Mouse (Mus musculus): ENCODE data around the gene Abl2. TPM values are rescaled to one million over a fixed set of nuclear protein-coding genes. Genes with fewer than 3 reads are reported as not detected.

Abl2 gene
- polyA plus RNA-seq, 1 experiment from 2014 or later, result 5.8 TPM

- H3K4me1 ChIP-seq, result no peaks in the 10 kb centered on the region
- 88% methylated on average over 5 of the region's 5 CpGs for WGBS
- no peaks in the 10 kb centered on the region for H3K27me3 ChIP-seq
- H3K4me2 ChIP-seq, result no peak overlapping the region
- H3K9me3 ChIP-seq (replicated peaks), result no peaks in the 10 kb centered on the region
- H3K36me3 ChIP-seq (ENCODE audit: poor library complexity, severe bottlenecking), result 0 out of 2 replicates have a peak, but pooled peaks cover 4% of the 10 kb centered on the region
- H3K27ac ChIP-seq, result no peak overlapping the region
- no peak for ATAC-seq
- no peak overlapping the region for H3K9ac ChIP-seq
- H3K4me3 ChIP-seq, result no peak overlapping the region
Observed at GRCm38 (mm10) chr1:156593267-156593666, 34.7 kb downstream of the Abl2 start.

- Histone ChIP-seq H3K9me3 (replicated peaks) (no peaks in the 10 kb centered on the region), H3K36me3 (ENCODE audit: poor library complexity, severe bottlenecking) (no peaks in the 10 kb centered on the region), H3K4me3 (no peak overlapping the region), H3K27me3 (no peaks in the 10 kb centered on the region), H3K9ac (no peak overlapping the region), H3K4me1 (no peaks in the 10 kb centered on the region), H3K4me2 (no peak overlapping the region), H3K27ac (no peak overlapping the region)
- 90% methylated on average over 4 of the region's 4 CpGs for WGBS
- ATAC-seq, result no peak
Observed at GRCm38 (mm10) chr1:156597089-156597488, 38.5 kb downstream of the Abl2 start.

GRCm38 (mm10) chr1:156602545-156602944, 44.0 kb downstream of the Abl2 start:
- no peak overlapping the region for H3K9ac ChIP-seq
- H3K27ac ChIP-seq, result no peak overlapping the region
- H3K4me2 ChIP-seq, result no peak overlapping the region
- H3K36me3 ChIP-seq (ENCODE audit: poor library complexity, severe bottlenecking), result no peaks in the 10 kb centered on the region
- H3K27me3 ChIP-seq, result no peaks in the 10 kb centered on the region
- ATAC-seq, result no peak
- H3K4me3 ChIP-seq, result no peak overlapping the region
- WGBS, result 81% methylated on average over 3 of the region's 3 CpGs
- H3K4me1 ChIP-seq, result 0 out of 2 replicates have a peak, but pooled peaks cover 4% of the 10 kb centered on the region
- no peaks in the 10 kb centered on the region for H3K9me3 ChIP-seq (replicated peaks)

GRCm38 (mm10) chr1:156605094-156605866, 46.7 kb downstream of the Abl2 start:
- no peak; the same call in 1 of the 2 replicates for ATAC-seq
- Histone ChIP-seq H3K9me3 (replicated peaks) (no peaks in the 10 kb centered on the region), H3K27me3 (no peaks in the 10 kb centered on the region), H3K4me3 (no peak overlapping the region), H3K4me1 (peaks cover 9% of the 10 kb centered on the region; the same call in 1 of the 2 replicates), H3K36me3 (ENCODE audit: poor library complexity, severe bottlenecking) (no peaks in the 10 kb centered on the region), H3K9ac (no peak overlapping the region), H3K27ac (no peak overlapping the region; the same call in 1 of the 2 replicates), H3K4me2 (no peak overlapping the region)
- 87% methylated on average over 12 of the region's 12 CpGs for WGBS

- WGBS, result 84% methylated on average over 2 of the region's 2 CpGs
- Histone ChIP-seq H3K4me1 (peaks cover 9% of the 10 kb centered on the region; the same call in 1 of the 2 replicates), H3K9me3 (replicated peaks) (no peaks in the 10 kb centered on the region), H3K9ac (no peak overlapping the region), H3K27ac (no peak overlapping the region; the same call in 1 of the 2 replicates), H3K36me3 (ENCODE audit: poor library complexity, severe bottlenecking) (no peaks in the 10 kb centered on the region), H3K27me3 (no peaks in the 10 kb centered on the region), H3K4me2 (no peak overlapping the region), H3K4me3 (no peak overlapping the region)
- ATAC-seq, result no peak
Observed at GRCm38 (mm10) chr1:156605940-156606339, 47.4 kb downstream of the Abl2 start.

- Histone ChIP-seq H3K9me3 (replicated peaks) (no peaks in the 10 kb centered on the region), H3K9ac (no peak overlapping the region), H3K4me1 (peaks cover 10% of the 10 kb centered on the region), H3K27ac (no peak overlapping the region), H3K4me3 (no peak overlapping the region), H3K36me3 (ENCODE audit: poor library complexity, severe bottlenecking) (no peaks in the 10 kb centered on the region), H3K27me3 (no peaks in the 10 kb centered on the region), H3K4me2 (no peak overlapping the region)
- ATAC-seq, result no peak
- 91% methylated on average over 2 of the region's 2 CpGs for WGBS
Observed at GRCm38 (mm10) chr1:156608496-156608895, 49.9 kb downstream of the Abl2 start.

- ATAC-seq, result no peak
- H3K4me2 ChIP-seq, result no peak overlapping the region
- no peaks in the 10 kb centered on the region for H3K36me3 ChIP-seq (ENCODE audit: poor library complexity, severe bottlenecking)
- H3K9me3 ChIP-seq (replicated peaks), result no peaks in the 10 kb centered on the region
- H3K4me3 ChIP-seq, result no peak overlapping the region
- H3K4me1 ChIP-seq, result peaks cover 18% of the 10 kb centered on the region
- no peak overlapping the region for H3K9ac ChIP-seq
- H3K27me3 ChIP-seq, result no peaks in the 10 kb centered on the region
- H3K27ac ChIP-seq, result no peak overlapping the region
- WGBS, result 95% methylated on average over 1 of the region's 1 CpGs
Observed at GRCm38 (mm10) chr1:156610257-156610656, 51.7 kb downstream of the Abl2 start.

GRCm38 (mm10) chr1:156613855-156614530, 55.4 kb downstream of the Abl2 start:
- peak overlapping the region; percentile 88 for H3K27ac ChIP-seq
- H3K27me3 ChIP-seq, result no peaks in the 10 kb centered on the region
- ATAC-seq, result peak; percentile 68
- H3K4me2 ChIP-seq, result peak overlapping the region; percentile 28
- H3K9me3 ChIP-seq (replicated peaks), result no peaks in the 10 kb centered on the region
- H3K4me1 ChIP-seq, result peaks cover 39% of the 10 kb centered on the region
- H3K9ac ChIP-seq, result peak overlapping the region; percentile 52; the same call in 1 of the 2 replicates
- no peaks in the 10 kb centered on the region for H3K36me3 ChIP-seq (ENCODE audit: poor library complexity, severe bottlenecking)
- H3K4me3 ChIP-seq, result no peak overlapping the region
- 7% methylated on average over 9 of the region's 9 CpGs for WGBS

GRCm38 (mm10) chr1:156614710-156615109, 56.1 kb downstream of the Abl2 start:
- Histone ChIP-seq H3K27me3 (no peaks in the 10 kb centered on the region), H3K9me3 (replicated peaks) (no peaks in the 10 kb centered on the region), H3K4me3 (no peak overlapping the region), H3K4me2 (no peak overlapping the region), H3K4me1 (peaks cover 34% of the 10 kb centered on the region), H3K36me3 (ENCODE audit: poor library complexity, severe bottlenecking) (no peaks in the 10 kb centered on the region), H3K9ac (no peak overlapping the region), H3K27ac (no peak overlapping the region)
- no peak for ATAC-seq
- WGBS, result 81% methylated on average over 1 of the region's 1 CpGs

- ATAC-seq, result peak; percentile 19; the same call in 1 of the 2 replicates
- no peaks in the 10 kb centered on the region for H3K36me3 ChIP-seq (ENCODE audit: poor library complexity, severe bottlenecking)
- no peak overlapping the region for H3K4me2 ChIP-seq
Observed at GRCm38 (mm10) chr1:156615381-156616133, 57.0 kb downstream of the Abl2 start.

GRCm38 (mm10) chr1:156616989-156617598, 58.5 kb downstream of the Abl2 start:
- ATAC-seq, result no peak
- Histone ChIP-seq H3K9ac (no peak overlapping the region), H3K36me3 (ENCODE audit: poor library complexity, severe bottlenecking) (no peaks in the 10 kb centered on the region), H3K4me2 (no peak overlapping the region), H3K4me3 (no peak overlapping the region), H3K27me3 (no peaks in the 10 kb centered on the region), H3K4me1 (peaks cover 34% of the 10 kb centered on the region), H3K9me3 (replicated peaks) (no peaks in the 10 kb centered on the region), H3K27ac (no peak overlapping the region)
- 28% methylated on average over 12 of the region's 12 CpGs for WGBS

More at GRCm38 (mm10) chr1:156615381-156616133, 57.0 kb downstream of the Abl2 start:
- Histone ChIP-seq H3K4me3 (no peak overlapping the region), H3K27ac (no peak overlapping the region), H3K9me3 (replicated peaks) (no peaks in the 10 kb centered on the region), H3K9ac (no peak overlapping the region; the same call in 1 of the 2 replicates), H3K4me1 (peaks cover 34% of the 10 kb centered on the region), H3K27me3 (no peaks in the 10 kb centered on the region)
- WGBS, result 25% methylated on average over 13 of the region's 13 CpGs

Data from forebrain, embryonic 13.5 days (tissue).